Mouse (Mus musculus) spleen, postnatal 0 days (tissue): ENCODE measurements around the gene Gm17783. TPM values are rescaled to one million over a fixed set of nuclear protein-coding genes. Genes with fewer than 3 reads are reported as not detected.

Experiments
- polyA plus RNA-seq: library from polyadenylated mRNA; unstranded; fragments of >200 nt; fragmentation: Nextera tagmentation; extraction: Ambion mirVana; gene quantifications from 2 replicates; pipeline ENCODE4 v1.2.1, GENCODE M21; 2015

Gene Gm17783
- polyA plus RNA-seq = not detected in 2 replicates

DNA sequence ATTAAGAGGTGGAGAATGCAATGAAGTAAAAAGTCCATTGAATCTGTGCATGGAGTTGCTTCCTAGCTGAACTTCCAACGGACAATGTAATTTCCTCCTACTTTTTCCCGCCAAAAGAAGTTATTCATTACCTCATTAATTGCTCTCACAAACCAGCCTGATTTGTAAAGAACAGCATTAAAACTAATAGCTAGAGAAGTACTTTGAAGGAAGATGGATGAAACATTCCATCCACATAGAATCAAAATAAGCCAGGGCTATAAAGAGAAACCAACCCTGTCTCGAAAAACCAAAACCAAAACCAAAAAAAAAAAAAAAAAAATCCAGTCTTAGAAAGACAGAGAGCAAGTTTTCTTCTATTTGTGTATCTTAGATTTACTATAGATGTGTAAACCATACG lies at the start of gene Gm17783:
Gm17783 (minus strand) TSS at position 101 of the 400 bp plus-strand sequence.

GRCm38 (mm10) chr16:45535009-45535408 lies 3.2 kb upstream of the Gm17783 start, which contains the start of gene Slc9c1:
TSS of gene Slc9c1 (plus strand) at chr16:45535309.

DNA sequence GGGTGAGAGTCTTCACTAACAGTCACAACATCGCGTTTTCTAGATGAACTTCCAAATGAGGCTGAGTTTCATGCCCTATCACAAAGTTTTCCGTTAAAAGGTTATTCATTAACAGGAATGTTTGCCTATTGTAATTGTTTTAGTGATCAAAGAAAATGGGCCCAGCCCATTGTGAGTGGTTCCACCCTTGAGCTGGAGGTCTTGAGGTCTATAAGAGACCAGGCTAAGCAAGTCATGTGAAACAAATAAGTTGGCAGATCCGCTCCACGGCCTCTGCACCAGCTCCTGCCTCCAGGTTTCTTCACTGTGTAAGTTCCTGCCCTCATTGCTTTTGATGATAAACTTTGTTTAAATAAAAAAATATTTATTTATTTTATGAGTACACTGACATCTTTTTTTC lies 38.9 kb downstream of the Gm17783 start, which contains the start of gene Gm609:
Gm609 (minus strand) TSS at position 43 of the 400 bp plus-strand sequence.

Other genes starting within 250 kb of the Gm17783 start
- gene Cd200, start 123.0 kb downstream of the Gm17783 start, polyA plus RNA-seq = 69.9 and 79.3 TPM in 2 replicates
- gene Gm609, start 39.1 kb downstream of the Gm17783 start, polyA plus RNA-seq = not detected in 2 replicates
- gene Slc9c1, start 3.3 kb upstream of the Gm17783 start, polyA plus RNA-seq = not detected in 2 replicates
- gene Gcsam, start 78.3 kb upstream of the Gm17783 start, polyA plus RNA-seq = 3.7 and 5.3 TPM in 2 replicates
- gene BC016579, start 122.0 kb upstream of the Gm17783 start, polyA plus RNA-seq = 0.30 and 0.36 TPM in 2 replicates
- 0.11 and 0.19 TPM in 2 replicates for gene Tmprss7, start 161.6 kb upstream of the Gm17783 start, polyA plus RNA-seq
- gene Tagln3, start 192.6 kb upstream of the Gm17783 start, polyA plus RNA-seq = 0.34 and 0.41 TPM in 2 replicates
- gene Abhd10, start 210.9 kb upstream of the Gm17783 start, polyA plus RNA-seq = 23.7 and 24.9 TPM in 2 replicates